Mouse (Mus musculus) heart, postnatal 0 days (tissue): Measurements from ENCODE around the gene Cxxc4. TPM values are rescaled to one million over a fixed set of nuclear protein-coding genes. Genes with fewer than 3 reads are reported as not detected.

Experiments
- ATAC-seq: fragments of 200-750 bp; cut with Nextera tagmentation; 2 replicates; pipeline ENCODE4 v1.8.0; 2017; ENCODE audit warnings: low read depth, moderate number of reproducible peaks, moderate library complexity; ENCODE audit not compliant: insufficient read depth
- DNase-seq: peaks from one replicate; pipeline ENCODE4 v3.0.0-alpha.2; 2016; ENCODE audit warnings: low spot score
- H3K27ac ChIP-seq: fragments of 300-500 bp; sonication (generic); 2 replicates; pipeline ENCODE4 v1.5.1; 2014; ENCODE audit warnings: low read depth, mild to moderate bottlenecking
- H3K27me3 ChIP-seq: fragments of 300-500 bp; sonication (generic); 2 replicates; pipeline ENCODE4 v1.6.1; 2014; ENCODE audit warnings: low read length, mixed read lengths; ENCODE audit not compliant: control insufficient read depth, insufficient read depth
- H3K36me3 ChIP-seq: fragments of 300-500 bp; sonication (generic); replicated peaks from 2 replicates; pipeline ENCODE4 v1.6.1; 2014; ENCODE audit warnings: low read length, mixed read lengths; ENCODE audit not compliant: control insufficient read depth, insufficient read depth
- H3K4me1 ChIP-seq: fragments of 300-500 bp; sonication (generic); 2 replicates; pipeline ENCODE4 v1.6.1; 2014; ENCODE audit warnings: antibody characterized with exemption; ENCODE audit not compliant: control insufficient read depth, insufficient read depth
- H3K4me2 ChIP-seq: fragments of 300-500 bp; sonication (generic); 2 replicates; pipeline ENCODE4 v1.6.1; 2014; ENCODE audit warnings: low read depth, mild to moderate bottlenecking, low read length, moderate library complexity
- H3K4me3 ChIP-seq: fragments of 300-500 bp; sonication (generic); 2 replicates; pipeline ENCODE4 v1.5.1; 2014; ENCODE audit warnings: low read depth, low read length
- H3K9ac ChIP-seq: fragments of 300-500 bp; sonication (generic); replicated peaks from 2 replicates; pipeline ENCODE4 v1.6.1; 2014; ENCODE audit warnings: low read depth, low read length, mixed read lengths
- H3K9me3 ChIP-seq: fragments of 300-500 bp; sonication (generic); replicated peaks from 2 replicates; pipeline ENCODE4 v1.6.1; 2016; ENCODE audit warnings: low read length; ENCODE audit not compliant: control insufficient read depth
- CTCF ChIP-seq: IDR thresholded peaks from 2 replicates; pipeline ENCODE4 v1.5.1; 2016; ENCODE audit warnings: antibody characterized with exemption, control low read depth, low read depth
- EP300 ChIP-seq: IDR thresholded peaks from 2 replicates; pipeline ENCODE4 v1.6.1; 2016; ENCODE audit warnings: antibody characterized with exemption, low read depth
- WGBS: fragments of 180-500 bp; shearing (Covaris S2); extraction: QIAGEN DNeasy Blood & Tissue Kit; methylation state at CpG from one replicate; pipeline ENCODE4 v1.1.7; 2014; 5-methylcytosine and 5-hydroxymethylcytosine counted together
- polyA plus RNA-seq: library from polyadenylated mRNA; unstranded; fragments of >200 nt; fragmentation: Nextera tagmentation; extraction: Ambion mirVana; gene quantifications from 2 replicates; pipeline ENCODE4 v1.2.1, GENCODE M21; 2015
- total RNA-seq: library from RNA; depleted of rRNA; stranded (reverse); fragments of >200 nt; gene quantifications from 2 replicates; pipeline ENCODE4 v1.2.3, GENCODE M21; 2014; ENCODE audit warnings: low replicate concordance

Gene Cxxc4
- total and polyA plus RNA-seq, 2 experiments from 2014 or later: 2.2 to 2.7 TPM

- no peak for DNase-seq
- no peaks in the 10 kb centered on the region for H3K27me3 ChIP-seq
- H3K36me3 ChIP-seq: no peaks in the 10 kb centered on the region
- H3K9me3 ChIP-seq: no peaks in the 10 kb centered on the region
- WGBS: 80% methylated on average over 3 of the region's 3 CpGs
- H3K27ac ChIP-seq: no peak overlapping the region
- no peak overlapping the region for H3K4me3 ChIP-seq
- no peak for ATAC-seq
- 0 out of 2 replicates have a peak, but pooled peaks cover 2% of the 10 kb centered on the region for H3K4me1 ChIP-seq
- H3K4me2 ChIP-seq: no peak overlapping the region
- H3K9ac ChIP-seq: no peak overlapping the region
- TF ChIP-seq EP300: no peak
- no peak for TF ChIP-seq CTCF
These were observed 23.0 kb downstream of the Cxxc4 start for GRCm38 (mm10) chr3:134259300-134259699.

GRCm38 (mm10) chr3:134279655-134280054 is 43.4 kb downstream of the Cxxc4 start:
- no peak for ATAC-seq
- Histone ChIP-seq H3K9me3 (no peaks in the 10 kb centered on the region), H3K27ac (no peak overlapping the region), H3K4me1 (no peaks in the 10 kb centered on the region), H3K4me2 (no peak overlapping the region), H3K4me3 (no peak overlapping the region), H3K9ac (no peak overlapping the region), H3K36me3 (no peaks in the 10 kb centered on the region), H3K27me3 (no peaks in the 10 kb centered on the region)
- TF ChIP-seq CTCF (peak; percentile 13; the same call in 1 of the 2 replicates), EP300 (no peak)
- DNase-seq: no peak

GRCm38 (mm10) chr3:134281527-134282370 is 45.5 kb downstream of the Cxxc4 start:
- DNase-seq: no peak
- no peaks in the 10 kb centered on the region for H3K27me3 ChIP-seq
- H3K4me2 ChIP-seq: peak overlapping the region; percentile 25; the same call in 1 of the 2 replicates
- H3K9me3 ChIP-seq: no peaks in the 10 kb centered on the region
- no peak overlapping the region for H3K9ac ChIP-seq
- no peak overlapping the region for H3K27ac ChIP-seq
- H3K4me1 ChIP-seq: no peaks in the 10 kb centered on the region
- ATAC-seq: no peak
- H3K4me3 ChIP-seq: no peak overlapping the region
- TF ChIP-seq EP300: no peak
- no peak for TF ChIP-seq CTCF
- WGBS: 27% methylated on average over 14 of the region's 14 CpGs
- no peaks in the 10 kb centered on the region for H3K36me3 ChIP-seq

GRCm38 (mm10) chr3:134295217-134295616 is 58.9 kb downstream of the Cxxc4 start:
- Histone ChIP-seq H3K36me3 (no peaks in the 10 kb centered on the region), H3K9me3 (no peaks in the 10 kb centered on the region), H3K4me1 (no peaks in the 10 kb centered on the region), H3K9ac (no peak overlapping the region), H3K27me3 (no peaks in the 10 kb centered on the region), H3K27ac (no peak overlapping the region), H3K4me2 (no peak overlapping the region), H3K4me3 (no peak overlapping the region)
- DNase-seq (no peak), ATAC-seq (no peak)
- TF ChIP-seq EP300 (no peak), CTCF (no peak)
- 65% methylated on average over 6 of the region's 6 CpGs for WGBS

GRCm38 (mm10) chr3:134302681-134303491 is 66.6 kb downstream of the Cxxc4 start:
- DNase-seq: no peak
- H3K9ac ChIP-seq: peak overlapping the region; percentile 37; the same call in 1 of the 2 replicates

More at GRCm38 (mm10) chr3:134302681-134303491, 66.6 kb downstream of the Cxxc4 start:
- Histone ChIP-seq H3K9me3 (no peaks in the 10 kb centered on the region), H3K27ac (no peak overlapping the region), H3K36me3 (no peaks in the 10 kb centered on the region), H3K4me3 (peak overlapping the region; percentile 49), H3K4me2 (peak overlapping the region; percentile 60), H3K27me3 (no peaks in the 10 kb centered on the region), H3K4me1 (no peaks in the 10 kb centered on the region)
- ATAC-seq: no peak
- no peak for TF ChIP-seq EP300
- TF ChIP-seq CTCF: no peak
- WGBS: 20% methylated on average over 21 of the region's 21 CpGs
